Mouse (Mus musculus): ENCODE data around the gene Pax7. TPM values are rescaled to one million over a fixed set of nuclear protein-coding genes. Genes with fewer than 3 reads are reported as not detected.

Gene Pax7
- polyA plus RNA-seq, 1 experiment = not detected

- Histone ChIP-seq H3K4me3 (replicated peaks; ENCODE audit: control insufficient read depth, low read depth, low read length) (no peak overlapping the region), H3K27ac (ENCODE audit: control insufficient read depth, insufficient read depth, low read depth, low read length, poor library complexity) (no peak overlapping the region), H3K4me1 (ENCODE audit: control insufficient read depth, insufficient read depth, low read length) (no peaks in the 10 kb centered on the region)
- TF ChIP-seq CTCF (IDR thresholded peaks at IDR 0.05; ENCODE audit: control insufficient read depth, insufficient read depth, low read length) (no peak), POLR2A (IDR thresholded peaks at IDR 0.05; ENCODE audit: borderline replicate concordance, control insufficient read depth, low read depth, low read length) (no peak)
- WGBS = 4% methylated on average over 44 of the region's 44 CpGs
Measured at GRCm38 (mm10) chr4:139823138-139823869, 10.0 kb downstream of the Pax7 start.

- TF ChIP-seq POLR2A (IDR thresholded peaks at IDR 0.05; ENCODE audit: borderline replicate concordance, control insufficient read depth, low read depth, low read length) = no peak
- no peak for TF ChIP-seq CTCF (IDR thresholded peaks at IDR 0.05; ENCODE audit: control insufficient read depth, insufficient read depth, low read length)
- no peak overlapping the region for H3K27ac ChIP-seq (ENCODE audit: control insufficient read depth, insufficient read depth, low read depth, low read length, poor library complexity)
- no peak overlapping the region for H3K4me3 ChIP-seq (replicated peaks; ENCODE audit: control insufficient read depth, low read depth, low read length)
- WGBS = 4% methylated on average over 28 of the region's 28 CpGs
- no peaks in the 10 kb centered on the region for H3K4me1 ChIP-seq (ENCODE audit: control insufficient read depth, insufficient read depth, low read length)
Measured at GRCm38 (mm10) chr4:139822214-139823137, 10.9 kb downstream of the Pax7 start.

- TF ChIP-seq POLR2A (IDR thresholded peaks at IDR 0.05; ENCODE audit: borderline replicate concordance, control insufficient read depth, low read depth, low read length) (no peak), CTCF (IDR thresholded peaks at IDR 0.05; ENCODE audit: control insufficient read depth, insufficient read depth, low read length) (no peak)
- H3K4me3 ChIP-seq (replicated peaks; ENCODE audit: control insufficient read depth, low read depth, low read length) = no peak overlapping the region
- H3K27ac ChIP-seq (ENCODE audit: control insufficient read depth, insufficient read depth, low read depth, low read length, poor library complexity) = no peak overlapping the region
- WGBS = 2% methylated on average over 65 of the region's 65 CpGs
- no peaks in the 10 kb centered on the region for H3K4me1 ChIP-seq (ENCODE audit: control insufficient read depth, insufficient read depth, low read length)
Measured at GRCm38 (mm10) chr4:139821491-139822160, 11.7 kb downstream of the Pax7 start.

DNA sequence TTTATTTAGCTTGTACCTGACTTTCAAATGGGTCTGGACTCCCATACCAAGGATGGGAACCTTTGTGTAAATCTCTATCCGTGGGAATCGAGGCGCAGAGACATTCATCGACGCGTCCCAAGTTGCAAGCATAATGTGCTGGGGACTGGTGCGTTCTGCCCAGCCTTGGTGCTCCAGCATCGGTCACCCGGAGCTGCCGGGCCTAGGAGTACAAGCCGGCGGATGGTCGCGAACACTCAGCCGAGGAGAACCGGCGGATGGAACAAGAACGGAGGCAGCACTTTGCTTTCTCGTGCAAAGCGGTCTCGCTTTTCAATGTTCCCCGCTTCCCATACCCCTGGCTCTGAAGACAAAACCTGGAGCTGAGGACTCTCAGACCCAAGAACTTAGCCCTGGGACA is 12.3 kb downstream of the Pax7 start:
- H3K27ac ChIP-seq (ENCODE audit: control insufficient read depth, insufficient read depth, low read depth, low read length, poor library complexity) = no peak overlapping the region
- WGBS = 6% methylated on average over 22 of the region's 22 CpGs
- TF ChIP-seq CTCF (IDR thresholded peaks at IDR 0.05; ENCODE audit: control insufficient read depth, insufficient read depth, low read length) (no peak), POLR2A (IDR thresholded peaks at IDR 0.05; ENCODE audit: borderline replicate concordance, control insufficient read depth, low read depth, low read length) (no peak)
- no peaks in the 10 kb centered on the region for H3K4me1 ChIP-seq (ENCODE audit: control insufficient read depth, insufficient read depth, low read length)
- no peak overlapping the region for H3K4me3 ChIP-seq (replicated peaks; ENCODE audit: control insufficient read depth, low read depth, low read length)

DNA sequence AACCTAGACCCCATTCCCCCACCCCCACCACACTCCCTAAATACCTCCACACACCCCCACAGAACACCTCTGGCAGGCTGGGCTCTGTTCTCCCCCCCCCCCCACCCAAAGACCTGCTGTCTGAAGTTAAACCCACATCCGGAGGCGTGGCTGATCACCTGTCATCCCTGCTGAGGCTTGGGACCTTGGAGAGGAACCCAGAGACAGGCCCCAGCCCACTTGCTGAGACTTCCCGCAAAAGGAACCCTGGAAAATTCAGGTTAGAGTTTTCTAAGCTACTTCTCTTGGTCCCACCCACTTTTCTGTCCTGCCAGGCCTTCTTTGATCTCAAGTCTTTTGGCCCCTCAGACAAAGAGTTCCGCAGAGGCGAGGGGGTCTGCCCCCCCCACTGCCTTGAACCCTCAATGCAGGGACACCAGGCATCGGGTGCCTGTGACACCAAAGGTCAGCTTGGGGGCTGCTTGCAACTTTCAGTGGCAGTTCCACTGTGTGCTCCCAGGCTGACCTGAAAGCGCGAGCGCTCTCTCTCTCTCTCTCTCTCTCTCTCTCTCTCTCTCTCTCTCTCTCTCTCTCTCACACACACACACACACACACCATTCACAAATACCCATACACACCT is 13.8 kb downstream of the Pax7 start:
- 5% methylated on average over 9 of the region's 9 CpGs for WGBS
- no peak for TF ChIP-seq POLR2A (IDR thresholded peaks at IDR 0.05; ENCODE audit: borderline replicate concordance, control insufficient read depth, low read depth, low read length)
- TF ChIP-seq CTCF (IDR thresholded peaks at IDR 0.05; ENCODE audit: control insufficient read depth, insufficient read depth, low read length) = no peak
- no peaks in the 10 kb centered on the region for H3K4me1 ChIP-seq (ENCODE audit: control insufficient read depth, insufficient read depth, low read length)
- no peak overlapping the region for H3K4me3 ChIP-seq (replicated peaks; ENCODE audit: control insufficient read depth, low read depth, low read length)
- H3K27ac ChIP-seq (ENCODE audit: control insufficient read depth, insufficient read depth, low read depth, low read length, poor library complexity) = no peak overlapping the region

DNA sequence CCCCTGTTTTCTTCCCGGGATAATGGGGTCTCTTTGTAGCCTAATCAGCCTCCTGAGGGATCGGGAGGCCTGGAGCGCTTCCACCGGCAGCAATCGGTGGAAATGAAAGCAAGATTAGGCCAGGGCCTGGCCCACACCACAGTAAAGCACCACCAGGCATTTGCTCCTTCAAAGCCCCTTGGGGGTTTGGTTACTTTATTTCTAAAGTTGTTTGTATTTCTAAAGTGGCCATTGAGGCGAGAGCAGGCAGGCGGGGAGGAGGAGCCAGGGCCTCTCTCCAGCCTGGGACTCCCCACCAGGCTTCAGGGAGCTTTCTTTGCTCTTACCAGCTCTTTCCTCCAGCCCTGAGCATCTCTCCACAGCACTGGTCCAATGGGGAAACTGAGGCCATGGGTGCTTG is 15.2 kb downstream of the Pax7 start:
- no peak for TF ChIP-seq CTCF (IDR thresholded peaks at IDR 0.05; ENCODE audit: control insufficient read depth, insufficient read depth, low read length)
- H3K4me1 ChIP-seq (ENCODE audit: control insufficient read depth, insufficient read depth, low read length) = no peaks in the 10 kb centered on the region; the same call in 1 of the 2 replicates

GRCm38 (mm10) chr4:139813371-139813960 is 19.9 kb downstream of the Pax7 start:
- Histone ChIP-seq H3K4me3 (replicated peaks; ENCODE audit: control insufficient read depth, low read depth, low read length) (no peak overlapping the region), H3K27ac (ENCODE audit: control insufficient read depth, insufficient read depth, low read depth, low read length, poor library complexity) (no peak overlapping the region), H3K4me1 (ENCODE audit: control insufficient read depth, insufficient read depth, low read length) (no peaks in the 10 kb centered on the region; the same call in 1 of the 2 replicates)
- no peak for TF ChIP-seq POLR2A (IDR thresholded peaks at IDR 0.05; ENCODE audit: borderline replicate concordance, control insufficient read depth, low read depth, low read length)
- no peak for TF ChIP-seq CTCF (IDR thresholded peaks at IDR 0.05; ENCODE audit: control insufficient read depth, insufficient read depth, low read length)
- WGBS = 3% methylated on average over 9 of the region's 9 CpGs

More for the DNA sequence above, 15.2 kb downstream of the Pax7 start:
- Histone ChIP-seq H3K4me3 (replicated peaks; ENCODE audit: control insufficient read depth, low read depth, low read length) (no peak overlapping the region), H3K27ac (ENCODE audit: control insufficient read depth, insufficient read depth, low read depth, low read length, poor library complexity) (no peak overlapping the region)
- WGBS = 32% methylated on average over 7 of the region's 7 CpGs

Measured in bone marrow, adult 2 months (tissue).